Mouse (Mus musculus): ENCODE measurements around the gene Spatc1l.

Spatc1l gene

GRCm38 (mm10) chr10:76561972-76562371, at the start of gene Spatc1l:
Gene Spatc1l (plus strand): TSS chr10:76562272.
- DNase-seq (ENCODE audit: low spot score in 2 of 2), result no peak

- DNase-seq (ENCODE audit: low spot score in 2 of 2), result peak; percentile 34 to 50
Measured at GRCm38 (mm10) chr10:76512965-76513583, 49.0 kb upstream of the Spatc1l start.

- DNase-seq (ENCODE audit: low spot score in 2 of 2), result no peak
Measured at GRCm38 (mm10) chr10:76530922-76531321, 31.1 kb upstream of the Spatc1l start.

- peak; percentile 93 for DNase-seq (ENCODE audit: low spot score in 2 of 2)
Measured at GRCm38 (mm10) chr10:76531375-76531774, 30.7 kb upstream of the Spatc1l start, which contains the start of gene Lss. Gene Lss (plus strand): TSS chr10:76531588.

GRCm38 (mm10) chr10:76531828-76532227, 30.2 kb upstream of the Spatc1l start:
- peak in 1 of 2 experiments; percentile 7 for DNase-seq (ENCODE audit: low spot score in 2 of 2)

- no peak for DNase-seq (ENCODE audit: low spot score in 2 of 2)
Measured at GRCm38 (mm10) chr10:76535526-76535925, 26.5 kb upstream of the Spatc1l start.

- no peak for DNase-seq (ENCODE audit: low spot score in 2 of 2)
Measured at GRCm38 (mm10) chr10:76537619-76538018, 24.5 kb upstream of the Spatc1l start.

- DNase-seq (ENCODE audit: low spot score in 2 of 2), result no peak
Measured at GRCm38 (mm10) chr10:76541336-76542085, 20.6 kb upstream of the Spatc1l start.

GRCm38 (mm10) chr10:76542636-76543375, 19.3 kb upstream of the Spatc1l start:
- no peak for DNase-seq (ENCODE audit: low spot score in 2 of 2)

- DNase-seq (ENCODE audit: low spot score in 2 of 2), result no peak
Measured at GRCm38 (mm10) chr10:76546566-76546965, 15.5 kb upstream of the Spatc1l start.

- no peak for DNase-seq (ENCODE audit: low spot score in 2 of 2)
Measured at GRCm38 (mm10) chr10:76548218-76548617, 13.9 kb upstream of the Spatc1l start.

GRCm38 (mm10) chr10:76550458-76550857, 11.6 kb upstream of the Spatc1l start:
- no peak for DNase-seq (ENCODE audit: low spot score in 2 of 2)

- DNase-seq (ENCODE audit: low spot score in 2 of 2), result no peak
Measured at GRCm38 (mm10) chr10:76551556-76551955, 10.5 kb upstream of the Spatc1l start.

GRCm38 (mm10) chr10:76554061-76554460, 8.0 kb upstream of the Spatc1l start:
- DNase-seq (ENCODE audit: low spot score in 2 of 2), result no peak

- no peak for DNase-seq (ENCODE audit: low spot score in 2 of 2)
Measured at GRCm38 (mm10) chr10:76569996-76570685, 8.1 kb downstream of the Spatc1l start.

GRCm38 (mm10) chr10:76571070-76571469, 9.0 kb downstream of the Spatc1l start:
- no peak for DNase-seq (ENCODE audit: low spot score in 2 of 2)

- DNase-seq (ENCODE audit: low spot score in 2 of 2), result no peak
Measured at GRCm38 (mm10) chr10:76572151-76572550, 10.1 kb downstream of the Spatc1l start.

GRCm38 (mm10) chr10:76575374-76575773, 13.3 kb downstream of the Spatc1l start, which contains the start of gene Ftcd:
Gene Ftcd (plus strand): TSS chr10:76575648.
- DNase-seq (ENCODE audit: low spot score in 2 of 2), result no peak

GRCm38 (mm10) chr10:76576920-76577319, 14.8 kb downstream of the Spatc1l start:
- no peak for DNase-seq (ENCODE audit: low spot score in 2 of 2)

GRCm38 (mm10) chr10:76584138-76584537, 22.1 kb downstream of the Spatc1l start:
- no peak for DNase-seq (ENCODE audit: low spot score in 2 of 2)

GRCm38 (mm10) chr10:76586190-76586589, 24.1 kb downstream of the Spatc1l start:
- peak; percentile 21 to 29 for DNase-seq (ENCODE audit: low spot score in 2 of 2)

- DNase-seq (ENCODE audit: low spot score in 2 of 2), result peak in 1 of 2 experiments; percentile 6
Measured at GRCm38 (mm10) chr10:76590197-76590596, 28.1 kb downstream of the Spatc1l start.
